ENCODE assay signal across 8 mouse cellular contexts in genomic region chr9:107542721-107543120, GRCm38 (mm10). TPM values are rescaled to one million over a fixed set of nuclear protein-coding genes. Genes with fewer than 3 reads are reported as not detected.
A peak's percentile ranks its signal among the peaks of the same experiment; 100 is the strongest.
DNase-seq lines count a peak whose midpoint lies in the region; ATAC-seq lines count a peak whose summit lies in the region.

No protein-coding gene starts in this region.

- no peak for DNase-seq in heart, postnatal 25 days (ENCODE audit: low spot score)
- peak; percentile 58 for DNase-seq in R1 (ENCODE audit: low read depth, low spot score)
- DNase-seq in hindbrain, embryonic 11.5 days (ENCODE audit: low spot score), result no peak
- DNase-seq in midbrain, embryonic 11.5 days (ENCODE audit: low spot score, missing footprints), result no peak
- DNase-seq in left cerebral cortex, postnatal 25 days (ENCODE audit: low spot score in 2 of 2), result no peak
- no peak for DNase-seq in adrenal gland, postnatal 36 days
- no peak for DNase-seq in cerebellum, postnatal 14 days

- H3K27ac ChIP-seq in heart, embryonic 15.5 days, result no peak overlapping the region
- no peak overlapping the region for H3K27ac ChIP-seq in hindbrain, embryonic 11.5 days (ENCODE audit: low read depth, low read length)
- no peak overlapping the region for H3K27ac ChIP-seq in midbrain, embryonic 11.5 days (ENCODE audit: low read depth, low read length)

- H3K4me3 ChIP-seq in heart, embryonic 15.5 days, result peak overlapping the region; percentile 71
- H3K4me3 ChIP-seq in hindbrain, embryonic 11.5 days (ENCODE audit: low read depth, low read length), result peak overlapping the region; percentile 60
- peak overlapping the region; percentile 71 for H3K4me3 ChIP-seq in midbrain, embryonic 11.5 days (ENCODE audit: low read depth, low read length)

- intact Hi-C loops in heart, postnatal 25 days (cut with DNase I), result no loop called here
- intact Hi-C loops in left cerebral cortex, postnatal 25 days (cut with DNase I), result no loop called here

- peaks cover 39% of the 10 kb centered on the region for H3K4me1 ChIP-seq in heart, embryonic 15.5 days (replicated peaks)
- H3K4me1 ChIP-seq in hindbrain, embryonic 11.5 days (replicated peaks; ENCODE audit: control insufficient read depth, insufficient read depth, low read length), result peaks cover 14% of the 10 kb centered on the region
- peaks cover 25% of the 10 kb centered on the region for H3K4me1 ChIP-seq in midbrain, embryonic 11.5 days (ENCODE audit: control insufficient read depth, insufficient read depth, low read length)

- peak overlapping the region; percentile 66 for H3K9ac ChIP-seq in heart, embryonic 15.5 days
- peak overlapping the region; percentile 61; the same call in 1 of the 2 replicates for H3K9ac ChIP-seq in hindbrain, embryonic 11.5 days (ENCODE audit: low read depth, low read length)
- H3K9ac ChIP-seq in midbrain, embryonic 11.5 days (ENCODE audit: low read length), result peak overlapping the region; percentile 72

- 46% methylated on average over 8 of the region's 8 CpGs for WGBS in heart, embryonic 15.5 days
- 54% methylated on average over 8 of the region's 8 CpGs for WGBS in hindbrain, embryonic 11.5 days
- WGBS in midbrain, embryonic 11.5 days, result 49% methylated on average over 8 of the region's 8 CpGs

- H3K9me3 ChIP-seq in heart, embryonic 15.5 days (replicated peaks), result no peaks in the 10 kb centered on the region
- H3K9me3 ChIP-seq in hindbrain, embryonic 11.5 days (ENCODE audit: control insufficient read depth, low read length), result no peaks in the 10 kb centered on the region
- H3K9me3 ChIP-seq in midbrain, embryonic 11.5 days (ENCODE audit: control insufficient read depth, low read length), result no peaks in the 10 kb centered on the region

- no peak for ATAC-seq in heart, embryonic 15.5 days (replicated peaks; ENCODE audit: insufficient number of reproducible peaks, insufficient read depth, low FRiP score, low read depth)
- ATAC-seq in hindbrain, embryonic 11.5 days (ENCODE audit: low FRiP score), result no peak
- no peak for ATAC-seq in midbrain, embryonic 11.5 days (ENCODE audit: low FRiP score)

- H3K27me3 ChIP-seq in heart, embryonic 15.5 days, result no peaks in the 10 kb centered on the region
- no peaks in the 10 kb centered on the region for H3K27me3 ChIP-seq in hindbrain, embryonic 11.5 days (ENCODE audit: control insufficient read depth, insufficient read depth, low read length)
- no peaks in the 10 kb centered on the region; the same call in 1 of the 2 replicates for H3K27me3 ChIP-seq in midbrain, embryonic 11.5 days (ENCODE audit: control insufficient read depth, insufficient read depth, low read length)

- peak overlapping the region; percentile 72 for H3K4me2 ChIP-seq in heart, embryonic 15.5 days
- H3K4me2 ChIP-seq in hindbrain, embryonic 11.5 days (replicated peaks; ENCODE audit: low read depth, low read length), result peak overlapping the region; percentile 62
- peak overlapping the region; percentile 65 for H3K4me2 ChIP-seq in midbrain, embryonic 11.5 days

- peaks cover 31% of the 10 kb centered on the region for H3K36me3 ChIP-seq in heart, embryonic 15.5 days
- H3K36me3 ChIP-seq in hindbrain, embryonic 11.5 days (ENCODE audit: control insufficient read depth, insufficient read depth, low read length), result peaks cover 11% of the 10 kb centered on the region; the same call in 1 of the 2 replicates
- peaks cover 14% of the 10 kb centered on the region for H3K36me3 ChIP-seq in midbrain, embryonic 11.5 days (ENCODE audit: control insufficient read depth, insufficient read depth, low read length)

RNA-seq across cellular contexts. Expression of gene Nprl2, which starts 0.7 kb away (rescaled TPM):
- 26.4 and 30.5 TPM in 2 replicates for polyA plus RNA-seq in heart, embryonic 15.5 days (2015; fragmentation: Nextera tagmentation; extraction: Ambion mirVana)
- 10 to 100 TPM; 17.3 to 18.9 TPM for total RNA-seq in heart, postnatal 25 days (2021)
- 46.2 and 46.5 TPM in 2 replicates for polyA plus RNA-seq in hindbrain, embryonic 11.5 days (2014; fragmentation: Nextera tagmentation; extraction: Ambion mirVana)
- polyA plus RNA-seq in midbrain, embryonic 11.5 days (2014; fragmentation: Nextera tagmentation; extraction: Ambion mirVana), result 39.1 and 43.3 TPM in 2 replicates
- total RNA-seq in left cerebral cortex, postnatal 25 days (2021), result 10 to 100 TPM; 40.4 to 41.7 TPM
- total RNA-seq in adrenal gland, postnatal 36 days (2021), result 10 to 100 TPM; 27.9 to 29.2 TPM

RNA-seq across cellular contexts. Expression of gene Cyb561d2, which starts 0.7 kb away (rescaled TPM):
- 14.7 and 19.5 TPM in 2 replicates for polyA plus RNA-seq in heart, embryonic 15.5 days (2015; fragmentation: Nextera tagmentation; extraction: Ambion mirVana)
- 1 to 10 TPM; 3.1 to 3.5 TPM for total RNA-seq in heart, postnatal 25 days (2021)
- polyA plus RNA-seq in hindbrain, embryonic 11.5 days (2014; fragmentation: Nextera tagmentation; extraction: Ambion mirVana), result 19.6 and 21.2 TPM in 2 replicates
- polyA plus RNA-seq in midbrain, embryonic 11.5 days (2014; fragmentation: Nextera tagmentation; extraction: Ambion mirVana), result 18.3 and 18.9 TPM in 2 replicates
- total RNA-seq in left cerebral cortex, postnatal 25 days (2021), result 10 to 100 TPM; 16.2 to 17.4 TPM
- total RNA-seq in adrenal gland, postnatal 36 days (2021), result 10 to 100 TPM; 16.7 to 27.4 TPM

RNA-seq across cellular contexts. Expression of gene Zmynd10, which starts 4.4 kb away (rescaled TPM):
- polyA plus RNA-seq in heart, embryonic 15.5 days (2015; fragmentation: Nextera tagmentation; extraction: Ambion mirVana), result 0.40 and 1.7 TPM in 2 replicates
- not detected for total RNA-seq in heart, postnatal 25 days (2021)
- polyA plus RNA-seq in hindbrain, embryonic 11.5 days (2014; fragmentation: Nextera tagmentation; extraction: Ambion mirVana), result 3.7 and 5.0 TPM in 2 replicates
- polyA plus RNA-seq in midbrain, embryonic 11.5 days (2014; fragmentation: Nextera tagmentation; extraction: Ambion mirVana), result 0.33 and 0.49 TPM in 2 replicates
- 1 to 10 TPM; 4.0 to 5.6 TPM for total RNA-seq in left cerebral cortex, postnatal 25 days (2021)
- total RNA-seq in adrenal gland, postnatal 36 days (2021), result under 1 TPM; 0.20 to 0.66 TPM

RNA-seq across cellular contexts. Expression of gene Rassf1, which starts 8.6 kb away (rescaled TPM):
- polyA plus RNA-seq in heart, embryonic 15.5 days (2015; fragmentation: Nextera tagmentation; extraction: Ambion mirVana), result 45.3 and 54.8 TPM in 2 replicates
- total RNA-seq in heart, postnatal 25 days (2021), result 10 to 100 TPM; 12.1 to 16.7 TPM
- polyA plus RNA-seq in hindbrain, embryonic 11.5 days (2014; fragmentation: Nextera tagmentation; extraction: Ambion mirVana), result 39.7 and 41.2 TPM in 2 replicates
- polyA plus RNA-seq in midbrain, embryonic 11.5 days (2014; fragmentation: Nextera tagmentation; extraction: Ambion mirVana), result 40.5 and 44.0 TPM in 2 replicates
- 10 to 100 TPM; 14.3 to 17.4 TPM for total RNA-seq in left cerebral cortex, postnatal 25 days (2021)
- total RNA-seq in adrenal gland, postnatal 36 days (2021), result 10 to 100 TPM; 20.4 to 21.6 TPM

RNA-seq across cellular contexts. Expression of gene Tmem115, which starts 9.0 kb away (rescaled TPM):
- polyA plus RNA-seq in heart, embryonic 15.5 days (2015; fragmentation: Nextera tagmentation; extraction: Ambion mirVana), result 31.5 and 35.5 TPM in 2 replicates
- total RNA-seq in heart, postnatal 25 days (2021), result 10 to 100 TPM; 20.6 to 21.4 TPM
- polyA plus RNA-seq in hindbrain, embryonic 11.5 days (2014; fragmentation: Nextera tagmentation; extraction: Ambion mirVana), result 38.8 and 46.5 TPM in 2 replicates
- polyA plus RNA-seq in midbrain, embryonic 11.5 days (2014; fragmentation: Nextera tagmentation; extraction: Ambion mirVana), result 40.9 and 44.6 TPM in 2 replicates
- 10 to 100 TPM; 33.3 to 36.5 TPM for total RNA-seq in left cerebral cortex, postnatal 25 days (2021)
- total RNA-seq in adrenal gland, postnatal 36 days (2021), result 10 to 100 TPM; 43.7 to 49.9 TPM
